Mouse (Mus musculus) myocyte (in vitro differentiated cells): ENCODE data around the gene Tfeb. TPM values are rescaled to one million over a fixed set of nuclear protein-coding genes. Genes with fewer than 3 reads are reported as not detected.

Source experiments
- H3K27me3 ChIP-seq: one replicate; pipeline ENCODE4 v1.6.1; 2011; ENCODE audit not compliant: control insufficient read depth, insufficient read depth, insufficient read length
- H3K36me3 ChIP-seq: one replicate; pipeline ENCODE4 v1.6.1; 2011; ENCODE audit not compliant: control insufficient read depth, insufficient read depth
- H3K4me2 ChIP-seq: one replicate; pipeline ENCODE4 v1.6.1; 2011; ENCODE audit warnings: low read depth, control low read depth
- H3K4me3 ChIP-seq: one replicate; pipeline ENCODE4 v1.5.1; 2011; ENCODE audit warnings: mild to moderate bottlenecking, control low read depth, moderate library complexity
- H3K79me2 ChIP-seq: one replicate; pipeline ENCODE4 v1.6.1; 2011; ENCODE audit not compliant: control insufficient read depth, insufficient read depth
- H3ac ChIP-seq: one replicate; pipeline ENCODE4 v1.6.1; 2011; ENCODE audit not compliant: control insufficient read depth, insufficient read length
- CEBPB ChIP-seq: IDR thresholded peaks from 2 replicates; pipeline ENCODE4 v1.6.1; 2011; ENCODE audit warnings: mild to moderate bottlenecking, moderate library complexity; ENCODE audit not compliant: poor library complexity, insufficient read depth, severe bottlenecking
- E2F4 ChIP-seq: IDR thresholded peaks from one replicate; pipeline ENCODE4 v1.6.1; 2011; ENCODE audit warnings: mild to moderate bottlenecking, control low read depth, moderate library complexity; ENCODE audit not compliant: insufficient read depth
- MAX ChIP-seq: IDR thresholded peaks from one replicate; pipeline ENCODE4 v1.6.1; 2011; ENCODE audit warnings: low read depth, mild to moderate bottlenecking, control low read depth
- MYOG ChIP-seq, 3 experiments: IDR thresholded peaks; one replicate each; pipeline ENCODE4 v1.6.1; 2011; ENCODE audit warnings: control low read depth in 2 of 3, low read depth in 2 of 3, mild to moderate bottlenecking in 2 of 3; ENCODE audit not compliant: insufficient read length in 2 of 3, control insufficient read depth in 1 of 3, insufficient read depth in 1 of 3
- POLR2AphosphoS2 ChIP-seq: IDR thresholded peaks from one replicate; pipeline ENCODE4 v1.6.1; 2011; ENCODE audit warnings: low read depth, control low read depth; ENCODE audit not compliant: insufficient read length
- REST ChIP-seq: IDR thresholded peaks from one replicate; pipeline ENCODE4 v1.6.1; 2011; ENCODE audit warnings: mild to moderate bottlenecking, control low read depth, moderate library complexity; ENCODE audit not compliant: insufficient read depth, insufficient read length
- SRF ChIP-seq: IDR thresholded peaks from one replicate; pipeline ENCODE4 v1.6.1; 2011; ENCODE audit warnings: low read depth; ENCODE audit not compliant: control insufficient read depth, insufficient read length
- TCF12 ChIP-seq: IDR thresholded peaks from one replicate; pipeline ENCODE4 v1.6.1; 2011; ENCODE audit warnings: mild to moderate bottlenecking, control low read depth; ENCODE audit not compliant: poor library complexity, insufficient read depth, severe bottlenecking
- TCF3 ChIP-seq: IDR thresholded peaks from one replicate; pipeline ENCODE4 v1.6.1; 2011; ENCODE audit warnings: low read depth, control low read depth; ENCODE audit not compliant: insufficient read length
- USF1 ChIP-seq: IDR thresholded peaks from one replicate; pipeline ENCODE4 v1.6.1; 2011; ENCODE audit warnings: low read depth, mild to moderate bottlenecking, control low read depth, moderate library complexity
- polyA plus RNA-seq: library from polyadenylated mRNA; unstranded; fragments of >200 nt; fragmentation: generic; extraction: Trizol; gene quantifications from one replicate; pipeline ENCODE4 v1.2.1, GENCODE M21; 2012; ENCODE audit warnings: missing spikeins

Tfeb gene
- polyA plus RNA-seq, 1 experiment: 16.5 TPM

DNA sequence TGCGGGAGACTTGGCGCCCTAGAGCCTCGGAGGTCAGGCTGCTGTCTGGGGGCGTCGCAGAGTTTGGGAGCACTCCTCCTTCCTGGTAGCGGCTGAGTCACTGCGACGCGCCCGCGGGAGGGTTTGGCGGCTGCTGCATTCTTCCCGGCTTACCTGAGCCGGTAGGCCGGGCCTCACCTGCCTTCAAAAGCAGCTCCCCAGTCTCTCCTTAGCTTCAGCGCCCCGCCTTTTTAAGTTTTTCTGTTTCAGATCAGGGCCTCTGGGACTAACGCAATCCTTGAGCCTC, 97.6 kb downstream of the Tfeb start, which contains the start of gene Mdfi:
Gene Mdfi (minus strand): TSS at position 210 of the 286 bp plus-strand sequence.
- peaks cover 30% of the 10 kb centered on the region for H3K27me3 ChIP-seq
- H3K36me3 ChIP-seq: no peaks in the 10 kb centered on the region
- H3ac ChIP-seq: no peak within 1 kb of the TSS
- TF ChIP-seq MYOG (IDR thresholded peaks at IDR 0.05; ENCODE audit: control insufficient read depth in 1 of 3, insufficient read depth in 1 of 3, insufficient read length in 2 of 3, low read depth in 2 of 3) (no peak), TCF3 (no peak), POLR2AphosphoS2 (no peak), USF1 (no peak), TCF12 (no peak), E2F4 (no peak), MAX (no peak), REST (no peak), CEBPB (no peak), SRF (no peak)
- H3K4me3 ChIP-seq: no peak within 1 kb of the TSS
- peak within 1 kb of the TSS; percentile 52 for H3K4me2 ChIP-seq
- no peaks in the 10 kb centered on the region for H3K79me2 ChIP-seq

DNA sequence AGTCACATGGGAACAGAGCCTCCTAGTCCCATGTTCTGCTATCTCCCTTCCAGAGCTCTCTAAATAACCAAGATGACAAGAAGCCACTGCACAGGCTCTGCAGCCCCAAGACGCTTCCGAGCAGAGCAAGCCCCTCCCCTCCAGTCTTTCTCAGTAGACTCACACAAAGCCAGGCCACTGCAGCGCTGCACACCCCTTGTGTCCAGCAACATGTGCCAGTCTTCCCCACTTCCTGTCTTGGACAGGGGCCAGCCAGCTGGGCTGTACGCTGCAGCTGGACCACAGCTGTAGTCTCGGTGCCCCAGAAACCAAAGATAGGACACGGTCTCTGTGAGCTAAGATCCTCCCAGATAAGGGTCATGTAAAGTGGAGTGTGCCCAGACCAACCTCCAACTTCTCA, 101.0 kb downstream of the Tfeb start:
- H3K27me3 ChIP-seq: peaks cover 25% of the 10 kb centered on the region
- H3ac ChIP-seq: no peak overlapping the region
- no peak overlapping the region for H3K4me2 ChIP-seq
- no peak overlapping the region for H3K4me3 ChIP-seq
- TF ChIP-seq POLR2AphosphoS2 (no peak), MYOG (IDR thresholded peaks at IDR 0.05; ENCODE audit: control insufficient read depth in 1 of 3, insufficient read depth in 1 of 3, insufficient read length in 2 of 3, low read depth in 2 of 3) (no peak), SRF (no peak)
- no peaks in the 10 kb centered on the region for H3K79me2 ChIP-seq
- no peaks in the 10 kb centered on the region for H3K36me3 ChIP-seq

GRCm38 (mm10) chr17:47841521-47841920, 104.7 kb downstream of the Tfeb start:
- TF ChIP-seq E2F4: no peak
- TF ChIP-seq MYOG (IDR thresholded peaks at IDR 0.05; ENCODE audit: control insufficient read depth in 1 of 3, insufficient read depth in 1 of 3, insufficient read length in 2 of 3, low read depth in 2 of 3): peak in 1 of 3 experiments; percentile 26
- peak overlapping the region; percentile 68 for H3K4me2 ChIP-seq
- no peaks in the 10 kb centered on the region for H3K36me3 ChIP-seq
- H3K27me3 ChIP-seq: peaks cover 2% of the 10 kb centered on the region
- no peak overlapping the region for H3ac ChIP-seq
- H3K4me3 ChIP-seq: no peak overlapping the region
- H3K79me2 ChIP-seq: no peaks in the 10 kb centered on the region

Other genes starting within 250 kb of the Tfeb start
- gene Taf8, start 234.7 kb upstream of the Tfeb start, polyA plus RNA-seq: 13.4 TPM
- 858 TPM for gene Ccnd3, start 232.0 kb upstream of the Tfeb start, polyA plus RNA-seq
- gene Bysl, start 125.5 kb upstream of the Tfeb start, polyA plus RNA-seq: 41.0 TPM
- gene Med20, start 125.4 kb upstream of the Tfeb start, polyA plus RNA-seq: 33.4 TPM
- 1.5 TPM for gene Gm20517, start 125.4 kb upstream of the Tfeb start, polyA plus RNA-seq
- gene Usp49, start 106.3 kb upstream of the Tfeb start, polyA plus RNA-seq: 2.5 TPM
- 232 TPM for gene Tomm6, start 48.6 kb upstream of the Tfeb start, polyA plus RNA-seq
- gene Frs3, start 48.0 kb upstream of the Tfeb start, polyA plus RNA-seq: 3.4 TPM
- gene Gm21981, start 42.6 kb upstream of the Tfeb start, polyA plus RNA-seq: 1.3 TPM
- 0.32 TPM for gene Prickle4, start 42.3 kb upstream of the Tfeb start, polyA plus RNA-seq
- gene Pgc, start 10.2 kb upstream of the Tfeb start, polyA plus RNA-seq: not detected
- gene Mdfi, start 97.7 kb downstream of the Tfeb start, polyA plus RNA-seq: 1.1 TPM
- gene Foxp4, start 187.6 kb downstream of the Tfeb start, polyA plus RNA-seq: 24.7 TPM